Mouse (Mus musculus) hindbrain, embryonic 13.5 days (tissue): ENCODE data around the gene Mrps27. TPM values are rescaled to one million over a fixed set of nuclear protein-coding genes. Genes with fewer than 3 reads are reported as not detected.

Source experiments
- ATAC-seq: fragments of 200-750 bp; cut with Nextera tagmentation; 2 replicates; pipeline ENCODE4 v1.8.0; 2017; ENCODE audit warnings: moderate TSS enrichment; ENCODE audit not compliant: low FRiP score
- H3K27ac ChIP-seq: fragments of 300-500 bp; sonication (generic); 2 replicates; pipeline ENCODE4 v1.5.1; 2015; ENCODE audit warnings: inconsistent platforms, mild to moderate bottlenecking, moderate library complexity
- H3K27me3 ChIP-seq: fragments of 300-500 bp; sonication (generic); 2 replicates; pipeline ENCODE4 v1.6.1; 2015; ENCODE audit warnings: mild to moderate bottlenecking, inconsistent platforms
- H3K36me3 ChIP-seq: fragments of 300-500 bp; sonication (generic); 2 replicates; pipeline ENCODE4 v1.6.1; 2015; ENCODE audit warnings: mild to moderate bottlenecking, inconsistent platforms
- H3K4me1 ChIP-seq: fragments of 300-500 bp; sonication (generic); replicated peaks from 2 replicates; pipeline ENCODE4 v1.6.1; 2015; ENCODE audit warnings: inconsistent platforms
- H3K4me2 ChIP-seq: fragments of 300-500 bp; sonication (generic); 2 replicates; pipeline ENCODE4 v1.6.1; 2015; ENCODE audit warnings: inconsistent platforms, mild to moderate bottlenecking, moderate library complexity
- H3K4me3 ChIP-seq: fragments of 300-500 bp; sonication (generic); 2 replicates; pipeline ENCODE4 v1.5.1; 2015; ENCODE audit warnings: mild to moderate bottlenecking, inconsistent platforms
- H3K9ac ChIP-seq: fragments of 300-500 bp; sonication (generic); 2 replicates; pipeline ENCODE4 v1.6.1; 2015; ENCODE audit warnings: mild to moderate bottlenecking, inconsistent platforms
- H3K9me3 ChIP-seq: fragments of 300-500 bp; sonication (generic); 2 replicates; pipeline ENCODE4 v1.6.1; 2016; ENCODE audit warnings: inconsistent platforms
- WGBS: fragments of 180-500 bp; shearing (Covaris S2); methylation state at CpG from one replicate; pipeline ENCODE4 v1.1.7; 2015; 5-methylcytosine and 5-hydroxymethylcytosine counted together
- polyA plus RNA-seq: library from polyadenylated mRNA; unstranded; fragments of >200 nt; fragmentation: Nextera tagmentation; extraction: Ambion mirVana; gene quantifications from 2 replicates; pipeline ENCODE4 v1.2.1, GENCODE M21; 2015

Mrps27 gene
- polyA plus RNA-seq, 1 experiment from 2014 or later: 35.7 TPM

DNA sequence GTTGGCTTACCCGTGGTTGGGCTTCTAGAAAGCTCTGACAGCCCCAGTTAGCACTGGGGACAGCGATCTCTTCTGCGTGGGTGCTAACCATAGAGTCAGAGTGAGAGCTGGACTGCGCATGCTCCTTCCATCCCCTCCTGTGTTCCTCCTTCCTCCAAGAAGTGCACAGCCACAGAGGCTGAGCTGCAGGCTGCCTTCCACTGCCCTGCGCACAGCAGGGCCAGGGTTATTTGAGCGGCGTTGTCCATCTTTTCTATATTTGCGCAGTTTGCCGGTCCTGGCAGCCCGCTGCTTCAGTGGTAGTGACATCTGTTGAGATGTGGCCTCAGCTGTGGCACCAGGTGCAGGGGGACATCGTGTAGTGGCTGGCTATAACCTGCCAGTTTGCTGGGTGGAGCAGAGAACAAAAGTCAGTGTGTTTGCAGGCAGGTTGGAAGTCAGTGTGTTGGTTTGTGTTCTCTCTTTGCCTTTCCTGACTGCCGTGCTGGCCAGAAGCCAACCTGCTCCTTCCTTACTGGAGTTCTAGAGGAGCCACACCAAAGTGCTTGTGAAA, 53.6 kb downstream of the Mrps27 start:
- Histone ChIP-seq H3K36me3 (no peaks in the 10 kb centered on the region; the same call in 1 of the 2 replicates), H3K4me3 (no peak overlapping the region), H3K9me3 (no peaks in the 10 kb centered on the region), H3K27ac (no peak overlapping the region), H3K9ac (no peak overlapping the region), H3K4me1 (peaks cover 31% of the 10 kb centered on the region), H3K27me3 (no peaks in the 10 kb centered on the region), H3K4me2 (no peak overlapping the region)
- ATAC-seq: no peak
- WGBS: 71% methylated on average over 12 of the region's 12 CpGs

DNA sequence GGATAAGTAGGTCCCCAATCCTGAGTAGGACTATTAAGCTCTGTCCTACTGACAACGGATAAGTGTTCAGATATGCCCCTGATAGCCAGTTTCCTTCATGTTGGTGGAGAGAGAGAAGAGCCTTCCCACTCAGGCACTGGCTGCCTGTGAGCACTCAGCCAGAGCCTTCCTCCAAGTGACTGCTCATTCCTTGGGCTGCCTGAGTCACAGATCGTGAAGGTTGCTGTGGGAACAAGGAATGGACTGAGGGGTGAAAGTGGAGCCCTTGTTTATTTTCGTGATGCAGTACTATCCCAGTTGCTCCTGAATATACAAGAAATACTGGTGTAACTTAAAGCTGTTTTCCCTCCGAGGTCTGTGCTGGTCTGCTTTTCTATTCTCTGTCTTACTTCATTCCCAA, 54.8 kb downstream of the Mrps27 start:
- no peaks in the 10 kb centered on the region for H3K9me3 ChIP-seq
- H3K4me2 ChIP-seq: no peak overlapping the region
- WGBS: 73% methylated on average over 4 of the region's 4 CpGs
- H3K4me3 ChIP-seq: no peak overlapping the region
- no peak overlapping the region for H3K9ac ChIP-seq
- no peak overlapping the region for H3K27ac ChIP-seq
- peaks cover 3% of the 10 kb centered on the region; the same call in 1 of the 2 replicates for H3K36me3 ChIP-seq
- no peaks in the 10 kb centered on the region for H3K27me3 ChIP-seq
- peaks cover 31% of the 10 kb centered on the region for H3K4me1 ChIP-seq
- ATAC-seq: no peak

DNA sequence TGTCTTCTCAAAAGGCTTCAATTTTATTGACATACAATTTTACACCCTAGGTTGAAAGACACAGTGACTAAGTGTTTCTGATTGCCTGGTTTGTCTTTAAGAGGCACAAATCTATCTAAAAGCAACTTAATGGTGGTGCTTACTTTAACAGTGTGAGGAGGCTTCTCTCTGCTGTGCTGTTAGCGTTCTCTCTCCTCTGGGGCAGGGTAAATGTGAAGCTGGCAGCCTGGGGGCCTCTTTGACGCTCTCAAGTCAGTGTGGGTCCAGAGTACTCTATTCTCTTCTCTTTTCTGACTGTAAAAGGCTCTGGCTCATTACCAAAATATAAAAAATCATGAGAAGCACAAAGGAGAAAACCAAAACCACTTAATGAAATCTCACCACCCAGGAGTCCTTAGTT, 64.6 kb downstream of the Mrps27 start:
- H3K27ac ChIP-seq: no peak overlapping the region
- H3K4me3 ChIP-seq: no peak overlapping the region
- no peaks in the 10 kb centered on the region for H3K9me3 ChIP-seq
- no peaks in the 10 kb centered on the region for H3K27me3 ChIP-seq
- peaks cover 30% of the 10 kb centered on the region for H3K36me3 ChIP-seq
- WGBS: 20% methylated on average over 2 of the region's 2 CpGs
- H3K4me1 ChIP-seq: peaks cover 30% of the 10 kb centered on the region
- H3K4me2 ChIP-seq: no peak overlapping the region
- ATAC-seq: no peak
- H3K9ac ChIP-seq: no peak overlapping the region

DNA sequence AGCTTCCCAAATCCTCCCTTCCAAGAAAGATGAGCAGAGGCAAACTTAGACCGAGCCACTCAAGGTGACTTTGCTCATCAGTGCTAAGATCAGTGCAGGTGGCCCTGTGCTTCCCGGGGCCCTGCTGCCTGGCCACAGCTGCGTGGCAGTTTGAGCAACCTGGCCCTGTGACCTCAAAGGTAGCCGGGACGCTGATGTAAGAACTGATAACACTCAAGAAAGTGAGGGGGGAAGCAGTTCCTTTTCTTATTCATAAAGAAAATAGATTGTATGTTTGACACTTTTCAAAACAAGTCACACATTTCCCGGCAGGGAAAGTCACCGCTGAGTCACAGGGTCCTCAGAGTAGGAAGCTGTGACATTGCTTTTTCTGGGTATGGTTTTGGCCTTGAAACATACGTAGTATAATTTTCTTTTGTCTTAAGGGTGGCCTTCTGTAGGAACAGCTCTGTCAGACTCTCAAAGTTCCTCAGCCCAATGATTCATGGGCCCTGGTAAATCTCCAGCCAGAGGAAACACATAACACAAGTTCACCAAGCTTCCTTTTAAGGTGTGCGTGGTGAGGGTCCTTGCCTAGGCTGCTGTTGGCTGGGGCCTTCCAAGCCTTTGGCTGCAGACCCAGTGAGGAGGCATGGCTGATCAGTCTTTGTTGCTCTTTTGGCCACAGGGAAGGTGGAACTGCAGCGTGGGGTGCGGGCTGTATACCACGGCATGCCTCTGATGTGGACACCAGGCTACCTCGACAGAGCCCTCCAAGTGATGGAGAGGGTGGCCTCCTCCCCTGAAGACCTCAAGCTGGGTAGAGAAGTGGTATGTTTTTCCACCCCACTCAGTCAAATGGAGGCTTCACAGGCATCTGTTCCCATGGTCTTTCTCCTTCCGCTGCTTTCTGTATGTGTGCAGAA, 66.3 kb downstream of the Mrps27 start:
- no peak for ATAC-seq
- no peak overlapping the region for H3K9ac ChIP-seq
- peaks cover 41% of the 10 kb centered on the region for H3K4me1 ChIP-seq
- no peak overlapping the region for H3K27ac ChIP-seq
- H3K9me3 ChIP-seq: no peaks in the 10 kb centered on the region
- no peak overlapping the region for H3K4me2 ChIP-seq
- no peaks in the 10 kb centered on the region for H3K27me3 ChIP-seq
- H3K36me3 ChIP-seq: peaks cover 21% of the 10 kb centered on the region
- H3K4me3 ChIP-seq: no peak overlapping the region
- WGBS: 92% methylated on average over 14 of the region's 14 CpGs

DNA sequence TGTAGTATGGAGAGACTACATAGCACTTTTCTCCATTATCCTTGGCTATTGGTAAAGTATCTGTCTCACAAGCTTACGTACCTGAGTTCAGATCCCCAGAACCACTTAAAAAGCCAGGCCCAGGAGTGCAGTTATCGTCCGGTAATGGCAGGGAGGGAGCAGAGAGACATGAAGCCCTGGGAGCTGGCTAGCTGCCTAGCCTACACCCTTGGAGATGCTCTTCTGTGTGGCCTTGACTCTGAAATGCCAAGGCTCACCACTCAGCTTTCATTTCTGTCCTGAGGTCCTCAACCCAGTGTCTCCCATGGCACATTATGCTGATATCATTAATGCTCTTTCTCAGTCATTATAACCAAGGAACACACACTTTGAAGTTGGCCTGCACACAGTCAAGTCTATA, 67.2 kb downstream of the Mrps27 start:
- WGBS: 78% methylated on average over 3 of the region's 3 CpGs
- no peak for ATAC-seq
- Histone ChIP-seq H3K4me1 (peaks cover 41% of the 10 kb centered on the region), H3K9me3 (no peaks in the 10 kb centered on the region), H3K36me3 (peaks cover 17% of the 10 kb centered on the region), H3K9ac (no peak overlapping the region), H3K27me3 (no peaks in the 10 kb centered on the region), H3K4me2 (no peak overlapping the region), H3K27ac (no peak overlapping the region), H3K4me3 (no peak overlapping the region)

DNA sequence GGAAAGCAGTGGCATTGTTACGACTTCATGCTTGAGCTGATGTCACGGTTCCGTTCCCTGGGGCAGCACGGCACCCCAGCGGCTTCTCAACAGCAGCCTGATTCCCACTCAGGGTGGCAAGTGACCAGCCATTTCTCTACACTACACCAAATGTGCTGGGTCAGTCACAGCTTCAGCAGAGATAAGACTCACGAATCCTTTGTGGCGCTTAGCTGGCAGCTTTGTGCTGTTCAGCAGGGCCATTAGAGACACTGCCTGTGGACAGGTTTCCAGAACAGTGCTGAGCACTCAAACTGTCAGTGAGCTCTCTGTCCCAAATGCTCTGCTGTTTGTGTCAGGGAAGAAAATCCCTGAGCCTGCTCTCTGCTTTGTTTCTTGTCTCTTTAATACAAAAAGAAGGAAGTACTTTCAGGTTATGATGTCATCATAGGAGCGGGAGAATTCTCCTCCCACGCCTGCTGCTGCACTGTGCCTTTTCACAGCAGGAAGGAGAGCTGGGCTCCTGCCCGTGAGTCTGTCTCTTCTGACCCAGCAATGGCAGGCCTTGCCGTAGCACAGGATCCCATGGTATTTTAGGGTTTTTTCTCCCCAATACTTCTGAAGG, 68.0 kb downstream of the Mrps27 start:
- peaks cover 17% of the 10 kb centered on the region for H3K36me3 ChIP-seq
- ATAC-seq: no peak
- H3K4me1 ChIP-seq: peaks cover 41% of the 10 kb centered on the region
- 35% methylated on average over 11 of the region's 11 CpGs for WGBS
- H3K9ac ChIP-seq: peak overlapping the region; percentile 49; the same call in 1 of the 2 replicates
- H3K9me3 ChIP-seq: no peaks in the 10 kb centered on the region
- H3K27ac ChIP-seq: peak overlapping the region; percentile 56
- H3K4me2 ChIP-seq: no peak overlapping the region
- no peaks in the 10 kb centered on the region for H3K27me3 ChIP-seq
- no peak overlapping the region for H3K4me3 ChIP-seq

DNA sequence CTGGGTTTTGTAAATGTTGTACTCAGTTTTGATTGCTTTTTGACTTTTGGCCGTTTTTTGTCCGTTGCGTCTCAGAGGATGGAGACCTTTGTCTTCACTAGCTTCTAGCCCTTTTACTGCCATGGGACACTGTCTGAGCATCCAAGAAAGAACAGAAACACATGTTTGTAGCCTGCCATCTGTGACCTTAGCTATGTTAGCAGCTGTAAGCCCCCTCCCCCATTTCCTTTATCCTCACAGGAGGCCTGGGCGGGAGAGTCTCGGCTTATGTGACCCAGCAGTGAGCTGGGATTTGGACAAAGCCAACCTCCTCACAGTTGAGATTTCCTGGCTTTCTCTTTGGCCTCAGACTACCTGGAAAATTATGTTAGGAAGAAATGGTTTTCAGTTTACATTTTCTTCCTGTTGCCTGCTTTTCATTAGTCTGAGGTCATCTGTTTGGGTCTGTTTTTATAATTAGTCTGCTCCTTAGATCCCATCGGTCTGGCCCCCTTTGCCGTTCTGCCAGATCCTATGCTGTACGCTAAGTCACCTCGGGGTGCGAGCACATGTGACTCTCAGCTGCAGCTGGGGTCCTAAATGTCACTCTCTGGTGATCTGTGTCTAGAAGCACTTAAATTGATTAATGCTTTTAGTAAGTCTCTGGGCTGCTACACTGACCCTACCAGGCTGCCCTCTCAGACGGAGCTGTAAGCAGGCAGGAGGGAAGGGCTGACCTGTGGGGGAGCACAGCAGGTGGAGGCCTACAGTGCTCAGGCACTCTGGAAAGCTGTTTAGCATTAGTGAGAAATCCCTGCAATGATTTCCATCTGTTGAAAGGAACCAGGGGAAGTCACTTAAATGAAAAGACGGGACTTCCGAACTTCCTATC, 69.1 kb downstream of the Mrps27 start:
- Histone ChIP-seq H3K4me1 (peaks cover 36% of the 10 kb centered on the region), H3K9ac (0 out of 2 replicates have a peak overlapping the region, but pooled peaks have one; percentile 26), H3K27ac (peak overlapping the region; percentile 60), H3K36me3 (peaks cover 17% of the 10 kb centered on the region), H3K4me3 (no peak overlapping the region), H3K27me3 (no peaks in the 10 kb centered on the region), H3K9me3 (no peaks in the 10 kb centered on the region), H3K4me2 (no peak overlapping the region)
- ATAC-seq: no peak
- 31% methylated on average over 13 of the region's 13 CpGs for WGBS

DNA sequence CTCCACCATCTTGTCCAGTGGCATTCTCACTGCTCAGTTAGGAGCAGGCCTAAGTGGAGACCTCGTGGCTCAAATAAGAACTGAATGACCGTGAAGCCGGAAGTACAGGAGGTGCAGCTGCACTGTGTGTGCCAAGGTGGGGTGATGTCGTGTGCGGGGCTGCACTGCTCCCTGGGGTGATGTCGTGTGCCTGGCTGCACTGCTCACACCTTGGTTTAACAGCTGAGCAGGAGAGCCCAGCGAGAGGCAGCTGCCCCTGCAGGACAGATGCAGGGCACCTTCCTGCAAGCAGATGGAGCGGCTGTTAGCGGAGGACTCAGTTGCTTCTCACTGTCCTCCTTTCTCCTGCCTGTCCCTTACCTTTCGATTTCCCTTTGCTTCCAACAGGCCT, 69.8 kb downstream of the Mrps27 start:
- no peak overlapping the region for H3K4me2 ChIP-seq
- peak overlapping the region; percentile 26; the same call in 1 of the 2 replicates for H3K9ac ChIP-seq
- H3K27ac ChIP-seq: peak overlapping the region; percentile 60
- no peaks in the 10 kb centered on the region for H3K27me3 ChIP-seq
- no peaks in the 10 kb centered on the region for H3K9me3 ChIP-seq
- no peak overlapping the region for H3K4me3 ChIP-seq
- WGBS: 44% methylated on average over 10 of the region's 10 CpGs
- peaks cover 33% of the 10 kb centered on the region for H3K4me1 ChIP-seq
- peak; percentile 29; the same call in 1 of the 2 replicates for ATAC-seq
- peaks cover 17% of the 10 kb centered on the region for H3K36me3 ChIP-seq

DNA sequence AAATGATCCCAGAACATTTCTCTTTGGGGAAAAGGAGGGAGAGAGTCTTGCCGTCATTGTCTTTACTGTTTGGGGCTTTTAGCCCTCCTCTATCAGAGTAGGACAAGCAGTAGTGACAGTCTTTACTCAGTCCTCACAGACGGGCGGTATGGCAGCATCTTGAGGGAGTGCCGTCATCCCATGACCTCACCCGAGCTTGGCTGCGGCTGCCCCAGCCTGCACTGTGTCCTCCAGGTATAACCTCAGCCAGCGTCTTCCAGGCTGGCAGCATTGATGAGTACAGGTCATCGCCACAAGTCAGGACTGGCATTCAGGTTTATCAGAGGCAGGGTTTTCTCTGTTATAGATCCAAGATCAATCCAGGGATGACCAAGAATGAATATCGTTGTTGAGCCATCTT, 72.0 kb downstream of the Mrps27 start:
- H3K9me3 ChIP-seq: no peaks in the 10 kb centered on the region
- no peak overlapping the region for H3K4me3 ChIP-seq
- no peak for ATAC-seq
- H3K27me3 ChIP-seq: no peaks in the 10 kb centered on the region
- H3K4me2 ChIP-seq: no peak overlapping the region
- no peak overlapping the region for H3K9ac ChIP-seq
- peaks cover 20% of the 10 kb centered on the region for H3K36me3 ChIP-seq
- H3K4me1 ChIP-seq: peaks cover 42% of the 10 kb centered on the region
- H3K27ac ChIP-seq: no peak overlapping the region
- 88% methylated on average over 9 of the region's 9 CpGs for WGBS

DNA sequence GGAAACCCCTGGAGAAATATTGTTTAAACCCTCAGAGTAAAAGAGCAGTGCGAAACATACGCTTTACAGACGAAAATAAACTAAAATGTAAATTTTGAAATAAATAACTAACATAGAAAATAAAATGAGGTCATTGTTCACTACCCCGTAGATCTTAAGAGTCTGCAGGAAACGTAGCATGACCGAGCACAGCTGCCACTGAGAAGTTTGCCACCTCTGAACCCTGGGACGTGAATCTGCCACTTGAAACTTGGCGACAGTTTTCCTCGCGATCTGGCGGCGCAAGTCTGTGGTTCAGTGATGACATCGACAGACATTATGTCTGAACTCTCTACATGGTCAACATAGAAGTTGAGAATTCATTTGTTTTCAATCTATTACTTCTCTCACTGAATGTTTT, 79.0 kb downstream of the Mrps27 start:
- no peak for ATAC-seq

DNA sequence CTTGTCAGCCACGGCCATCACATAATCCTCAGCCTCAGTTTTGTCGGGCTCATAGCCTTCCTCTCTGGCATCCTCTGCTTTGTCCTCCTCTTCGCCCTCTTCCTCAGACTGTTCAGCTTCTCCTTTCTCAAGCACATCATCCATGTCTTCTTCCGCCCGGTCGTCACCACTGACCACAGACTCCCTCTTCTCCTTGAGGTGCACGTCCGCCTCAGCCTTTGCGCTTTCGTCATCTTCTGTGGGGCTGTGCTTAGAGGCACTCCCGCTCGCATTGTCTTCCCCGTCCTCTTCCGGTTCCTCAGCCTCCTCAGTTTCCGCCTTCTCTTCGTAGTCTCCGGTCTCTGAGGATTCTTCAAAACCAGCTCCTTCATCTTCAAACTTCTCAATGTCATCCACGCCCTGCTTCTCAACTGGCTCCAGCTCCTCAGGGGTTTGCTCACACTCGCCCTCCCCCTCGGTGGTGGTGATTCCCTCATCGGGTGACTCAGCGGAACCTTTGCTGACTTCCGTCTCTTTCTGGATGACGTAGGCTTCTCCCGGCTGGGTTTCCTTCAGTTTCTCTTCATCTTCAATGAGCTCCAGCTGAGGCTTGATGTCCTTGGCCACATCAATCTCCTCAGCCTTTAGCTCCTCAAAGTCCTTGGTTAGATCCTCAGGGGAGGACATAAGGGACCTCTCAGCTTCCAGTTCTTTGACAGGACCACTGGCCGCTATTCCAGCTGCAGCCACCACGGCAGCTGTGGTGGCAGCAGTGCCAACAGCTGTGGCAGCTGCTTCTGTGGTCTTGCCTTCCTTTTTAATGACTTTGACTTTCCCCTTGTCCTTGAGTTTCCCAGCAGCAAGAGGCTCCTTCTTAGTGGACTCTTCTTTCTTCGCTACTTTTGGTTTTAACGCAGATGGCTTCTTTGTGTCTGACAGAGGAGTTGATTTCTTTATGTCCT, 88.8 kb downstream of the Mrps27 start:
- no peak overlapping the region for H3K4me2 ChIP-seq
- 91% methylated on average over 29 of the region's 29 CpGs for WGBS
- no peak overlapping the region for H3K9ac ChIP-seq
- no peak for ATAC-seq
- peaks cover 100% of the 10 kb centered on the region for H3K36me3 ChIP-seq
- H3K27me3 ChIP-seq: no peaks in the 10 kb centered on the region
- no peak overlapping the region for H3K27ac ChIP-seq
- H3K9me3 ChIP-seq: no peaks in the 10 kb centered on the region
- no peaks in the 10 kb centered on the region for H3K4me1 ChIP-seq
- H3K4me3 ChIP-seq: no peak overlapping the region

More for the DNA sequence above, 79.0 kb downstream of the Mrps27 start:
- no peak overlapping the region for H3K4me2 ChIP-seq
- H3K4me1 ChIP-seq: peaks cover 9% of the 10 kb centered on the region
- peaks cover 66% of the 10 kb centered on the region for H3K36me3 ChIP-seq
- no peaks in the 10 kb centered on the region for H3K27me3 ChIP-seq
- no peak overlapping the region for H3K9ac ChIP-seq
- WGBS: 80% methylated on average over 13 of the region's 13 CpGs
- H3K27ac ChIP-seq: no peak overlapping the region
- no peaks in the 10 kb centered on the region for H3K9me3 ChIP-seq
- H3K4me3 ChIP-seq: no peak overlapping the region
